Mouse (Mus musculus) left cerebral cortex, postnatal 14 days (tissue): ENCODE measurements around the gene Sds. TPM values are rescaled to one million over a fixed set of nuclear protein-coding genes. Genes with fewer than 3 reads are reported as not detected.

Experiments
- total RNA-seq, 2 experiments: library from RNA; stranded (reverse); gene quantifications; 2 replicates each; pipeline ENCODE4 v1.2.3; 2021

Gene Sds
- total RNA-seq, 2 experiments from 2014 or later, result not detected

Other genes starting within 250 kb of the Sds start
- gene Lhx5, start 44.8 kb upstream of the Sds start, total RNA-seq, result under 1 TPM in 1 of 2 experiments, not detected in 1; 0.27 TPM
- gene Sdsl, start 3.7 kb upstream of the Sds start, total RNA-seq, result 1 to 10 TPM; 5.1 to 5.4 TPM
- 10 to 100 TPM; 77.4 to 81.8 TPM for gene Plbd2, start 27.1 kb downstream of the Sds start, total RNA-seq
- gene Slc8b1, start 34.6 kb downstream of the Sds start, total RNA-seq, result 1 to 10 TPM; 5.2 to 5.4 TPM
- 10 to 100 TPM; 47.7 to 50.0 TPM for gene Tpcn1, start 112.1 kb downstream of the Sds start, total RNA-seq
- under 1 TPM; 0.22 to 0.59 TPM for gene Iqcd, start 112.5 kb downstream of the Sds start, total RNA-seq
- gene Rita1, start 136.1 kb downstream of the Sds start, total RNA-seq, result 10 to 100 TPM; 31.5 to 32.4 TPM
- 10 to 100 TPM; 44.5 to 48.0 TPM for gene Ddx54, start 136.2 kb downstream of the Sds start, total RNA-seq
- not detected for gene Cfap73, start 157.7 kb downstream of the Sds start, total RNA-seq
- 100 to 1,000 TPM in 1 of 2 experiments, 10 to 100 TPM in 1; 94.2 to 107 TPM for gene Rasal1, start 172.3 kb downstream of the Sds start, total RNA-seq
- 10 to 100 TPM; 72.6 to 80.1 TPM for gene Dtx1, start 235.4 kb downstream of the Sds start, total RNA-seq